Mouse (Mus musculus): ENCODE measurements around the gene Comtd1.

DNA sequence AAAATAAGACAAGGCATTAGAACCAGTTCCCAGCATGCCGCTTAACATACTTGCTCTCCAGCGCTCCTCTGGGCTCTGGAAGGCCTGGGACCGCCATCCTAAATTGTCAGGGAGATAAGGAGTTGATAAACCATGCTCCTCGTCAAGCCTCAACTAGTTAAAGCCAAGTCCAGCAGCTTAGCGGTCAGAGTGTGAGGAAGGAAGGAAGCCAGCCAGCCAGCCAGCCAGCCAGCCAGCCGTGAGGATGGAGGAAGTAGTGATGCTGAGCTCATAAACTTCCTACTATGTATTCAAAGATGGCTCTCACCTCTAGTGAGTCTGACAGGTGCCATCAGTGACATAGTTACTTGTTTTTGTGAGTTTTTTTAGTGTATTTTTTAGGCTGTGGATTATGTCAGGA, 5.5 kb downstream of the Comtd1 start:
- no peak for TF ChIP-seq GATA1 (IDR thresholded peaks at IDR 0.05; ENCODE audit: low read length)
- no peak for TF ChIP-seq TAL1 (IDR thresholded peaks at IDR 0.05; ENCODE audit: low read length)
